Mouse (Mus musculus) T-cell, adult 2 months (primary cell): ENCODE measurements around the gene 2610318N02Rik.
A peak's percentile ranks its signal among the peaks of the same experiment; 100 is the strongest.
"Not testable (repeated sequence)": the region's sequence is repeated elsewhere in the genome, so short reads cannot be mapped to it uniquely, and the experiment has no call there.

Source experiments
- DNase-seq: peaks from one replicate; pipeline ENCODE4 v3.0.0; 2022; ENCODE audit warnings: low spot score

Gene 2610318N02Rik

GRCm38 (mm10) chr16:17124871-17125520, at the start of gene 2610318N02Rik:
TSS of gene 2610318N02Rik (minus strand) at chr16:17125167.
- DNase-seq = peak; percentile 44

DNA sequence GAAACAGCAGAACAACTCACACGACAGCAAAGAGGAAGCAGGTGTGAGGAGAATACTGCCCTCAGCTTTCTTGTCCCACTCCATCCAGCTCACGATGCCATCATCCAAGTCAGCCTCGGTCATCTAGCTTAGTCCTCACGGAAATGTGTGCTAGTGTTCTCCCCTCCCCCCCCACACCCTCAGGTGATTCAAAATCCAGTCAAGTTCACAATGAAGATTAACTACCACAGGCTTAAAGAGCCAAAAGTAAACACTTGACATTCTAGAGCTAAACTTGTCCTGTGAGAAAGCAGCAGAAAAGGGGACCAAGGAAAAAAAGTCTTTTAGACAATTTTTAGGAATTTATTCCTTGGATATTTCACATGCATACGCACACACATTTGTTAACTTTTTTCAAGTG, 43.1 kb upstream of the 2610318N02Rik start:
- no peak for DNase-seq

GRCm38 (mm10) chr16:17167179-17167578, 42.2 kb upstream of the 2610318N02Rik start:
- DNase-seq = no peak

DNA sequence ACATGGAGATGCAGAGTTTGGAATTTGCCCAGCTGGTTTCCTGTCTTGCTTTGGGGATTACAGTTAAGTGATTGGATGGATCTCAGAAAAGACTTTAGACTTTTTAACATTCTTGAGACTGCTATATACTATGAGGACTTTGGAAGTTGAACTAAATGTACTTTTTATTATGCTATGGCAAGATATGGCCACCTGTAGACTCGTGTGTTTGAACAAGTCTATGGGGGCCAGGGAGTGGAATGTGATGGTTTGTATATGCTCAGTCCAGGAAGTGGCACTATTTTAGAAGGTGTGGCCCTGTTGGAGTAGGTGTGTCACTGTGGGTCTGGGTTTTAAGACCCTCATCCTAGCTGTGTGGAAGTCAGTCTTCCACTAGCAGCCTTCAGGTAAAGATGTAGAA, 40.5 kb upstream of the 2610318N02Rik start:
- not testable (repeated sequence) for DNase-seq

DNA sequence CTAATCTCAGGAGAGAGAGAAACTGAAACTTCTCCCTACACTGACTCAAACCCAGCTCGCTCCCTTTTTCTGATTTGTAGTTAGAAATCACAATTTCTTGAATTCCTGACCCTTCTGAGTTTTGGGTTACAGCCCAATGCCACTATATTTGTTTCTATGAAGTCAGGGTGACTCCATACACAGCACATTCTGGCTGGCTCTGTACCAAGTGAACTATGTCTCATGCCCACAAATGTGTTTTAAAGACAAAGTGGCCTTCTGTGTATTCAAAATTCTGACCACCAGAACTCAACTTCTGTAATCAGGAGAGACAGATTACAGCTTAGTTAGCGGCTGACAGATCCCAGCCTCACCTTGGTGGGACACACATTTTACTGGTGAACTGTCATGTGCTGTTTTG, 29.4 kb upstream of the 2610318N02Rik start:
- no peak for DNase-seq

GRCm38 (mm10) chr16:17151874-17152273, 26.9 kb upstream of the 2610318N02Rik start:
- no peak for DNase-seq

DNA sequence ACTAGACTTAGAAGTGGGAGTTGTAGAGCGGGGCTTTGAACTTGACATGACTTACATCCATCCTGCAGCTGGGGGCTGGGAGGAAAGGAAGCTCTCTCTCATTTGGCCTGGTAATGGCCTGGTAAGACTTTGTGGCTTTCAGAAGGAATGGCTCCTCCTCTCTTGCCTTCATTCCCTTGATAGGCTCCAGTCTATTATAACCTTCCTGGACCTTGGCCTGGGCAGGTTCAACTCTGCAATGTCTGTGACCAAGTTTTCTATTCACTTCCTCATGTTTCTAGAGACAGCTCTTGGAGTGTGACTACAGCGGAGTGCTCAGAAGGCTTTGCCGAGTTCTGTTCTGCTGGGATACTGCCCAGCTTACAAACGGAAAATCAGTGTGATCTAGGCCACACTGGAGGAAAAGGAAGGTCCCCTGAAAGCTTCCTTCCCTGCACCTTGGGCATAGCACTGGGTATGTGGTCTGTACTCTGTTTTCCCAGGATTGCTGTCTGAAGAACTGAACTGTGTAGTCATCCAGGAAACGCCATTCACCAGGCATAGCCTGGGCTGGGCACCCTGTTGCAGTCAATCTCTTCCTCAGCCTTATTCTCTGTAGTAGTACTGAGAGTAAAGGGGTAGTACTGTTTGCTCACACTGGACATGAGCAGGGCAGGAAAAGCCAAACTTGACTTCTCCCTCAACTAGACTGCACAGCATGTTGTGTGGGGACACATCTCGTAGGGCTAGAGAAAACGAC, 25.7 kb upstream of the 2610318N02Rik start:
- no peak for DNase-seq

- DNase-seq = peak; percentile 6
Measured at GRCm38 (mm10) chr16:17148084-17148483, 23.1 kb upstream of the 2610318N02Rik start.

DNA sequence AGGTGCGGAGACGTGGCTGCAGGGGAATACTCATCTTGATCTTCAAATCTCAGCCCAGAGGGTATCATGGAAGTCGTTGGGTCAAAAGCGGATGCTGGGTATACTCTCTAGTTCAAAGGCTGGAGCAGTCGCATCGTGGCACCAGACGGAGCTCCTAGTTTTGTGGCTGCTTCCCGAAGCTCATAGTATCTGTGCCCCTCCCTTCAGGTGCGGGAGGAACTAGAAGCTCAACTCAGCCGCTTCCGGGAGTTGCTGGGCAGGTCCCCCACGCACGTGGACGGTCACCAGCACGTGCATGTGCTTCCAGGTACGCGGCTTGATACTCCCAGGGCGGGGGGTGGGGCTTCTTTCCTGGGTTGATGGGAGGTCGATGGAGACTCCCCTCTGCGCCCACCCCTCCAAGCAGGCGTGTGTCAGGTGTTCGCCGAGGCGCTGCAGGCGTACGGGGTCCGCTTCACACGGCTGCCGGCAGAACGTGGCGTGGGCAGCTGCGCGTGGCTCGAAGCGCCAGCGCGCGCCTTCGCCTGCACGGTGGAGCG, 22.5 kb upstream of the 2610318N02Rik start:
- DNase-seq = peak; percentile 35

GRCm38 (mm10) chr16:17146772-17147235, 21.8 kb upstream of the 2610318N02Rik start, which contains the start of gene Ccdc116:
TSS of gene Ccdc116 (minus strand) at chr16:17147229.
- peak; percentile 82 for DNase-seq

- no peak for DNase-seq
Measured at GRCm38 (mm10) chr16:17144339-17144738, 19.4 kb upstream of the 2610318N02Rik start, which contains the start of gene Ydjc. TSS of gene Ydjc (plus strand) at chr16:17144621.

GRCm38 (mm10) chr16:17137355-17137754, 12.4 kb upstream of the 2610318N02Rik start:
- DNase-seq = no peak

- no peak for DNase-seq
Measured at GRCm38 (mm10) chr16:17132906-17133200, 7.9 kb upstream of the 2610318N02Rik start.

DNA sequence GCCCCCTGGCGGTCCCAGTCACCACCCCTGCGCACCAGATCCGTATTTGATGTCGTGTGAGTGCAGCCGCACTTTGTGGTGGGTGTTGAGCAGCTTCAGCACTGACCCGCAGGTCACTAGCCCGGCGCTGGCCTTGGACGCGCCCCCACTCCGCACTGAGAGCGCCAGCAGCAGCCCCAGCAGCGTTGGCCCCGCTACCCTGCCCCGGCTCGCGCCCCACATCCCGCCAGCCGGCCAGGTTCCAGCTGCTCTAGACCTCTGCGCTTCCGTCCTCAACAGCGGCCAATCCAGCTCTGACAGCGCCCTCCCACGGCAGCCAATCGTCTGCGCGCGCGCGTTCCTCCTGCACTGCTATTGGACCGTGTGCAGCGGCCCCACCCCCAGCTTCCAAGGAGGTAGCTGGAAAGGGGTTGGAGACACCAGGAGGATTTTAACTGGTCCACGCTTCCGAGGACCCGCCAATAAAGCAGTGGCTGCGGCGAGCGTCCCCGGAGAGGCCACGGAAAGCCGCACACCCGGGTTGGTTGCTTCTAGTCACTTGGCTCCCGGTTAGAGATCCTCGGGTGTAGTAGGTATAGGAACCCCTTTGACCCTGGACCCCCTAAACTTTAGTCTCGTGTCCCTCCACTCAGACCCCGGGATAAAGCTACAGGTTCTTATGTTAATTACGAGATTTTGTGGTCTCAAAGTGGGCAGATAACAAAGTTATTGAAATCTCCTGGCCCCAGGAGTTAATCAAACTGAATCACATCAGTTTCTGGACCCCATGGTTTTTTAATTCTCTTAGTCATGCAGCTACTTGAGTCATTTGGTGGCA, 7.3 kb upstream of the 2610318N02Rik start, which contains the start of gene Sdf2l1:
Gene Sdf2l1 (minus strand): TSS at position 295 of the 817 bp plus-strand sequence.
- DNase-seq = peak; percentile 94

- peak; percentile 46 for DNase-seq
Measured at GRCm38 (mm10) chr16:17131191-17132088, 6.5 kb upstream of the 2610318N02Rik start.

GRCm38 (mm10) chr16:17127292-17127691, 2.3 kb upstream of the 2610318N02Rik start:
- peak; percentile 64 for DNase-seq

GRCm38 (mm10) chr16:17124119-17124870, 672 bp downstream of the 2610318N02Rik start:
- no peak for DNase-seq

- no peak for DNase-seq
Measured at GRCm38 (mm10) chr16:17121569-17121968, 3.4 kb downstream of the 2610318N02Rik start.

- DNase-seq = no peak
Measured at GRCm38 (mm10) chr16:17117309-17117799, 7.6 kb downstream of the 2610318N02Rik start.
